Mouse (Mus musculus): ENCODE measurements around the gene Nfe2l3. TPM values are rescaled to one million over a fixed set of nuclear protein-coding genes. Genes with fewer than 3 reads are reported as not detected.
A peak's percentile ranks its signal among the peaks of the same experiment; 100 is the strongest.

Gene Nfe2l3
- polyA plus RNA-seq, 1 experiment from 2014 or later = 3.1 TPM

DNA sequence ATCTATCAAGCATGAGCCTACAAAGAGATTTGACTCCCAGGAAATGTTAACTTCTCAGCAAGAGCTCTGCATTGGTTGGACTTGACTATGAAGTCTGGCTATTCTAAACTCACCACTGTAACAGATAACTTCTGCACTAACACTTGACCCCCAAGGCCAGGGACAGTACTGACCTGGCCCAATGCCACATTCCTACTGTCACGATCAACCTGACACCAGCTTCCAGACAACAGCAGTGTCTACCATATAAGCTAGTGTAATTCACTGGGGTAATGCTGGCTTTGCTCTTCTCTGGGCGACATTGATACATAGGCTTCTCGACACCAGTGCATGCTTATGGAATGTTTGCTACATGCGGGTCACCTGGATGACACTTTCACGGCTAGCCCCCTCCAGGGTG lies 28.9 kb upstream of the Nfe2l3 start:
- Histone ChIP-seq H3K4me2 (no peak overlapping the region), H3K9ac (no peak overlapping the region), H3K27me3 (replicated peaks) (no peaks in the 10 kb centered on the region), H3K27ac (replicated peaks) (no peak overlapping the region), H3K4me3 (no peak overlapping the region), H3K9me3 (no peaks in the 10 kb centered on the region), H3K36me3 (no peaks in the 10 kb centered on the region), H3K4me1 (peaks cover 40% of the 10 kb centered on the region)
- ATAC-seq (ENCODE audit: extremely low read depth, insufficient number of reproducible peaks, low FRiP score, low TSS enrichment) = no peak
- 50% methylated on average over 5 of the region's 5 CpGs for WGBS

DNA sequence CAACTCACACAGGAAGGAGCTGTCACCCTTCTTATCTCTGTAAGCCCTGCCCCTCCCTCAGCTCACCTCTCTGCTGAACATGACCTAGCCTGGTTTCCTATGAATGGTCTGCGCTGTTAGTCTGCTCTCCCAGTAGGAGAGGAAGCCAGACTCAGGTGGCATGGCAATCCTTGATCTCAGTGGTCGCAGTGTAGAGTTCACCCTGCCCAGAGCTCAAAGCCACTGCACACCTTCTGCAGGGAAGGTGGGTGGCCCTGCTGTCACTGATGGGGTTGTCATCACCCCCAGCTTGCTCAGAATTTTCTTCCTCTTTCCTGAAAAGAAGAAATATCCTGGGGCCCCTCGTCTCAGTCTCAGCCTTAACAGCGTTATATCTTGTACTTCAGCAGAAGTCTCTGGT lies 28.0 kb upstream of the Nfe2l3 start:
- Histone ChIP-seq H3K4me2 (no peak overlapping the region), H3K27ac (replicated peaks) (no peak overlapping the region), H3K9ac (no peak overlapping the region), H3K9me3 (no peaks in the 10 kb centered on the region), H3K27me3 (replicated peaks) (no peaks in the 10 kb centered on the region), H3K36me3 (no peaks in the 10 kb centered on the region), H3K4me3 (no peak overlapping the region), H3K4me1 (peaks cover 32% of the 10 kb centered on the region)
- WGBS = 35% methylated on average over 4 of the region's 4 CpGs
- ATAC-seq (ENCODE audit: extremely low read depth, insufficient number of reproducible peaks, low FRiP score, low TSS enrichment) = no peak

GRCm38 (mm10) chr6:51416433-51416832 lies 16.0 kb upstream of the Nfe2l3 start:
- H3K36me3 ChIP-seq = no peaks in the 10 kb centered on the region
- no peak overlapping the region for H3K9ac ChIP-seq
- peaks cover 3% of the 10 kb centered on the region; the same call in 1 of the 2 replicates for H3K9me3 ChIP-seq
- 44% methylated on average over 1 of the region's 1 CpGs for WGBS
- no peaks in the 10 kb centered on the region for H3K4me1 ChIP-seq
- no peak overlapping the region for H3K4me3 ChIP-seq
- no peak for ATAC-seq (ENCODE audit: extremely low read depth, insufficient number of reproducible peaks, low FRiP score, low TSS enrichment)
- H3K27me3 ChIP-seq (replicated peaks) = no peaks in the 10 kb centered on the region; the same call in 1 of the 2 replicates
- H3K4me2 ChIP-seq = no peak overlapping the region
- H3K27ac ChIP-seq (replicated peaks) = no peak overlapping the region

GRCm38 (mm10) chr6:51417306-51417936 lies 15.0 kb upstream of the Nfe2l3 start:
- no peak for ATAC-seq (ENCODE audit: extremely low read depth, insufficient number of reproducible peaks, low FRiP score, low TSS enrichment)
- Histone ChIP-seq H3K4me2 (no peak overlapping the region), H3K9me3 (peaks cover 3% of the 10 kb centered on the region; the same call in 1 of the 2 replicates), H3K9ac (no peak overlapping the region), H3K36me3 (no peaks in the 10 kb centered on the region), H3K4me3 (no peak overlapping the region), H3K4me1 (no peaks in the 10 kb centered on the region), H3K27me3 (replicated peaks) (no peaks in the 10 kb centered on the region; the same call in 1 of the 2 replicates), H3K27ac (replicated peaks) (no peak overlapping the region)
- 82% methylated on average over 4 of the region's 4 CpGs for whole genome bisulfite sequencing

- no peaks in the 10 kb centered on the region for H3K4me1 ChIP-seq
- no peak overlapping the region for H3K4me2 ChIP-seq
- H3K27me3 ChIP-seq (replicated peaks) = no peaks in the 10 kb centered on the region
- no peak overlapping the region for H3K4me3 ChIP-seq
- H3K36me3 ChIP-seq = no peaks in the 10 kb centered on the region
- no peak for ATAC-seq (ENCODE audit: extremely low read depth, insufficient number of reproducible peaks, low FRiP score, low TSS enrichment)
- H3K9ac ChIP-seq = no peak overlapping the region
- H3K27ac ChIP-seq (replicated peaks) = no peak overlapping the region
- H3K9me3 ChIP-seq = no peaks in the 10 kb centered on the region
- WGBS = 38% methylated on average over 11 of the region's 11 CpGs
Measured at GRCm38 (mm10) chr6:51423466-51424122, 8.9 kb upstream of the Nfe2l3 start.

- Histone ChIP-seq H3K4me1 (no peaks in the 10 kb centered on the region), H3K27me3 (replicated peaks) (peaks cover 4% of the 10 kb centered on the region; the same call in 1 of the 2 replicates), H3K9me3 (no peaks in the 10 kb centered on the region), H3K4me2 (no peak overlapping the region), H3K27ac (replicated peaks) (no peak overlapping the region), H3K36me3 (no peaks in the 10 kb centered on the region), H3K4me3 (no peak overlapping the region), H3K9ac (no peak overlapping the region)
- ATAC-seq (ENCODE audit: extremely low read depth, insufficient number of reproducible peaks, low FRiP score, low TSS enrichment) = no peak
- WGBS = 74% methylated on average over 2 of the region's 2 CpGs
Measured at GRCm38 (mm10) chr6:51424537-51424936, 7.9 kb upstream of the Nfe2l3 start.

DNA sequence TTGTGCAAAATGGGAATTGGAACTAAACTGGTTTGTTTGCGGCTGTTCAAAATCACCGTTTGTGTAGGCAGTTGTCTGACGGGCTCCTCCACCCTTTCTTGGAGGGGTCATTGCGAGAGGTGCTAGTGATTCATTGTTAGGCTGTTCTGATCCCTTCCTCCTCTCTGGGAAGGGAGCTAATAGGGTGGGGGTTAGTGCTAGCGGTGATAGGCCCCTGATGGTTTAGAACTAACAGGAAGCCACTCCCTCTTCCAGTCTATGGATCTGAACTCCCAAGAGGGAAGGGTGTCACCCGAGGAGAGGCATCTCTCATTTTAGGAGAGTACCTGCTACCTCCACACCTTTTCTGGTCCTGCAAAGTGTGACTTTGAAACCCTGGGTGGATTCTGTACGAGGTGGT lies 1.8 kb downstream of the Nfe2l3 start:
- no peak overlapping the region for H3K27ac ChIP-seq (replicated peaks)
- WGBS = 43% methylated on average over 7 of the region's 7 CpGs
- H3K4me2 ChIP-seq = peak overlapping the region; percentile 98
- no peaks in the 10 kb centered on the region for H3K9me3 ChIP-seq
- H3K4me3 ChIP-seq = 0 out of 2 replicates have a peak overlapping the region, but pooled peaks have one; percentile 72
- peaks cover 51% of the 10 kb centered on the region for H3K4me1 ChIP-seq
- peaks cover 54% of the 10 kb centered on the region for H3K27me3 ChIP-seq (replicated peaks)
- ATAC-seq (ENCODE audit: extremely low read depth, insufficient number of reproducible peaks, low FRiP score, low TSS enrichment) = no peak
- no peaks in the 10 kb centered on the region for H3K36me3 ChIP-seq
- no peak overlapping the region; the same call in 1 of the 2 replicates for H3K9ac ChIP-seq

DNA sequence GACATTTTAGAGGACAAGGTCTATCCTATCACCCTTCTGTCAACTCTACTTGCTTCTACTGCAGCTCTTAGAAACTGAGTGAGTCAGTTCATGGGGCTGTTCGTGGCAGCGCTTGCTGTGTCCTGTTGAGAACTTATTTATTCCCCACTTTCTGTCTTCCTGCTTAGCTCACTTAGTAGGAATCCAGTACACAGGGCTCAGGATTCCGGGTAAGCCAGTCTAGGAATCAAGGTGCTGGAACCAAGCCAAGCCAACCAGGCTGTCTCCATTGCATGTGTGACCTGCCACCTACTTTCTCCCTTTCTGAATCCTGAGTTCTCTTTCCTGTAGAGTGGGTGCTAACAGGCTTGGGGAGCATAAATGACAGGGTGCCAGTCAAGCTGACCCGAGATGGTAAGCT lies 5.2 kb downstream of the Nfe2l3 start:
- Histone ChIP-seq H3K9ac (peak overlapping the region; percentile 20; the same call in 1 of the 2 replicates), H3K27ac (replicated peaks) (peak overlapping the region; percentile 92), H3K27me3 (replicated peaks) (peaks cover 28% of the 10 kb centered on the region), H3K36me3 (no peaks in the 10 kb centered on the region), H3K4me1 (peaks cover 56% of the 10 kb centered on the region), H3K9me3 (no peaks in the 10 kb centered on the region), H3K4me3 (no peak overlapping the region), H3K4me2 (peak overlapping the region; percentile 50)
- 23% methylated on average over 4 of the region's 4 CpGs for WGBS
- ATAC-seq (ENCODE audit: extremely low read depth, insufficient number of reproducible peaks, low FRiP score, low TSS enrichment) = no peak

DNA sequence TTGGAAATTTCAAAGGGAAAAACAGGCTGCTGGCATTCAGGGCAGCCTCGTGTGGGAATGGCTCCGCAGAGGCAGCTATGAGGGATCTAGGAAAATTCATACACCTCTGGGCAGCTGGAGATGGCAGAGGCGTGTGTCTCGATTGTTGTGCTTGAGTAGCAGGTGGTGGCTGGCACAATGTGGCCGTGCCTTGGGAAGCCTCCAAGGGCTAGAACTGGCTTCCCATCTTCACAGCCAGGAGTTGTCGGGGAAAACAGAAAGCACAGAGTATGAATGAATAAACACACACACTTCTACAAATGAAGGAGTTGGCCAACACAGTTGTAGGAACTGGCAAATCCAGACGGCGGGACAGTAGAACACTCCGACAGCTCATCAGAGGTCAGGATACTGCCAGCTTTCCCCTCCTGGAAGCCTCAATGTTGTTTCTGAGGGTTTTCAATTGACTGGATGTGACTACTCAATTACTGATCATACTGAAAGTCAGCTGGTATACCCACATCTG lies 6.4 kb downstream of the Nfe2l3 start:
- H3K27me3 ChIP-seq (replicated peaks) = peaks cover 16% of the 10 kb centered on the region
- 72% methylated on average over 9 of the region's 9 CpGs for WGBS
- H3K9me3 ChIP-seq = no peaks in the 10 kb centered on the region
- H3K4me1 ChIP-seq = peaks cover 46% of the 10 kb centered on the region
- no peak overlapping the region for H3K4me3 ChIP-seq
- no peak for ATAC-seq (ENCODE audit: extremely low read depth, insufficient number of reproducible peaks, low FRiP score, low TSS enrichment)
- no peaks in the 10 kb centered on the region for H3K36me3 ChIP-seq
- H3K4me2 ChIP-seq = no peak overlapping the region
- H3K9ac ChIP-seq = no peak overlapping the region
- peak overlapping the region; percentile 92 for H3K27ac ChIP-seq (replicated peaks)

DNA sequence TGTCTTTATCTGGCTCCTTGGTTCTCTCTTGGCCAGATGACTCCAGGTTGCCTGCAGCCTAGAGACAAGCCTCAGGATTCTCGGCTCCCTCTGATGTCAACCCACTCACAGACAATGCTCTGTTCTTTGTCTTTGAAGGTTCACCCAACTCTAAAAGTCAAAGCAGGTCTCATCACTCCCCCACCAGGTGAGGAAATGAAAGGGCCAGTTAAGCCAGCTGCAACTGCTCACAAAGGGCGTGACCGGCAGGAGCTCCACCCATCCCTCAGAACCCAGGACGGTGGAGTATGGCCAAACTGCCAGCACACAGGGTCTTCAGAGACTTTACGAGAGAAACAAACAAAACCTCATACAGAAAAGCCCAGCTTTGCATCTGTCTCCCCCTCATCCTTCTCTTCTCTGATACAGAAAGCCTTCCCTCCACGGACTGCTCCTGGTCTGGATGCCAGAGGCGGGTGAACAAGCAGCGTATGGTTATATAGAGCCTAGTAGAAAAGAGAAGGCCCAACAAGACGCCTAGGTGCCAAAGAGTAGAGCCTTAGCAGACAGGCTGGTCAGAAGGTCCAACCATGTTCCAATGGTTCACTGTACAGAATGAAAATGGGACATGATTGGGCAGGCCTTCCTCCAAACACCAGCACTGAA lies 9.8 kb downstream of the Nfe2l3 start:
- Histone ChIP-seq H3K9ac (no peak overlapping the region), H3K36me3 (no peaks in the 10 kb centered on the region), H3K27me3 (replicated peaks) (no peaks in the 10 kb centered on the region), H3K4me2 (no peak overlapping the region), H3K4me1 (peaks cover 34% of the 10 kb centered on the region), H3K9me3 (no peaks in the 10 kb centered on the region), H3K27ac (replicated peaks) (no peak overlapping the region), H3K4me3 (no peak overlapping the region)
- ATAC-seq (ENCODE audit: extremely low read depth, insufficient number of reproducible peaks, low FRiP score, low TSS enrichment) = no peak
- 55% methylated on average over 9 of the region's 9 CpGs for WGBS

DNA sequence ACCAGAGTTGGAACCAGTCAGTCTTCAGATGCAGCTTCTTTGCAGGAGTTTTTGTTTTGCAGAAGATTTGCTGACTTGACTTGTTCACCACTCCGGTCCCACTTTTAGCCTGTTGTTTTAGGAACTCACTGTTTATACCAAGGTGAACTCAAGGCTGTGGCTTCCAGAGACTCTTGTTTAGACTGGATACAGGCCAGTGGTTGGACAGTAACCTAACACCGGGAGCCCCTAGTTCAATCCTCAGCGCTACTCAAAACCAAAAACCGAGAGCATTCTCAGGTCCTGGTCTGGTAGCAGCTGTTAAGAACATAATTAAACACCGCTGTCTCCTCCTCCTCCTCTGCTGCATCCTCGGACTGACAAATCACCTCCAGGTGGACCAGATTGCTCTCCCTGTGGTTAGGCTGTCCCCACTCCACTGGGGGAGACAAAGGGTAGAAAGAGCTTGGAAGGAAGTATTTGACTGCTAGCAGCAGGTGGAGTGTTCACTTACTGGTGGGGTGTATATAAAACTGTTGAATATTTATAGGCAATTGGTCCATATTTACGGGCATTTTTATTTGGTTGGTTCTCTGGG lies 20.5 kb downstream of the Nfe2l3 start:
- 69% methylated on average over 7 of the region's 7 CpGs for WGBS
- no peak for ATAC-seq (ENCODE audit: extremely low read depth, insufficient number of reproducible peaks, low FRiP score, low TSS enrichment)
- H3K4me1 ChIP-seq = no peaks in the 10 kb centered on the region
- no peak overlapping the region for H3K27ac ChIP-seq (replicated peaks)
- H3K36me3 ChIP-seq = peaks cover 10% of the 10 kb centered on the region
- no peaks in the 10 kb centered on the region for H3K27me3 ChIP-seq (replicated peaks)
- H3K4me2 ChIP-seq = no peak overlapping the region
- H3K4me3 ChIP-seq = no peak overlapping the region
- no peaks in the 10 kb centered on the region for H3K9me3 ChIP-seq
- no peak overlapping the region for H3K9ac ChIP-seq
